Mouse (Mus musculus) kidney, postnatal 0 days (tissue): Measurements from ENCODE around the gene Meig1. TPM values are rescaled to one million over a fixed set of nuclear protein-coding genes. Genes with fewer than 3 reads are reported as not detected.

ENCODE experiments used
- ATAC-seq: fragments of 200-750 bp; cut with Nextera tagmentation; replicated peaks from 2 replicates; pipeline ENCODE4 v1.8.0; 2017; ENCODE audit warnings: low read depth, moderate number of reproducible peaks, moderate TSS enrichment, moderate library complexity; ENCODE audit not compliant: low FRiP score
- DNase-seq: peaks from one replicate; pipeline ENCODE4 v3.0.0-alpha.2; 2016; ENCODE audit warnings: low spot score
- H3K27ac ChIP-seq: fragments of 300-500 bp; sonication (generic); 2 replicates; pipeline ENCODE4 v1.5.1; 2014; ENCODE audit warnings: mild to moderate bottlenecking
- H3K27me3 ChIP-seq: fragments of 300-500 bp; sonication (generic); 2 replicates; pipeline ENCODE4 v1.6.1; 2014; ENCODE audit warnings: low read length, mixed read lengths; ENCODE audit not compliant: insufficient read depth
- H3K36me3 ChIP-seq: fragments of 300-500 bp; sonication (generic); 2 replicates; pipeline ENCODE4 v1.6.1; 2014; ENCODE audit warnings: low read length, mixed read lengths; ENCODE audit not compliant: insufficient read depth
- H3K4me1 ChIP-seq: fragments of 300-500 bp; sonication (generic); replicated peaks from 2 replicates; pipeline ENCODE4 v1.6.1; 2014; ENCODE audit warnings: antibody characterized with exemption, low read length, mixed read lengths; ENCODE audit not compliant: insufficient read depth
- H3K4me2 ChIP-seq: fragments of 300-500 bp; sonication (generic); 2 replicates; pipeline ENCODE4 v1.6.1; 2014; ENCODE audit warnings: mild to moderate bottlenecking, low read length, moderate library complexity, mixed read lengths
- H3K4me3 ChIP-seq: fragments of 300-500 bp; sonication (generic); replicated peaks from 2 replicates; pipeline ENCODE4 v1.5.1; 2014; ENCODE audit warnings: low read depth, low read length
- H3K9ac ChIP-seq: fragments of 300-500 bp; sonication (generic); 2 replicates; pipeline ENCODE4 v1.6.1; 2014; ENCODE audit warnings: low read depth, low read length
- H3K9me3 ChIP-seq: fragments of 300-500 bp; sonication (generic); replicated peaks from 2 replicates; pipeline ENCODE4 v1.6.1; 2016; ENCODE audit warnings: low read length, inconsistent platforms, mixed read lengths
- CTCF ChIP-seq: IDR thresholded peaks from 2 replicates; pipeline ENCODE4 v1.5.1; 2016; ENCODE audit warnings: antibody characterized with exemption, low read depth, mild to moderate bottlenecking, moderate library complexity
- WGBS: fragments of 180-500 bp; shearing (Covaris S2); extraction: QIAGEN DNeasy Blood & Tissue Kit; methylation state at CpG from one replicate; pipeline ENCODE4 v1.1.7; 2014; 5-methylcytosine and 5-hydroxymethylcytosine counted together
- polyA plus RNA-seq: library from polyadenylated mRNA; unstranded; fragments of >200 nt; fragmentation: Nextera tagmentation; extraction: Ambion mirVana; gene quantifications from 2 replicates; pipeline ENCODE4 v1.2.1, GENCODE M21; 2015

The Meig1 gene
- polyA plus RNA-seq, 1 experiment from 2014 or later = 0.33 TPM

DNA sequence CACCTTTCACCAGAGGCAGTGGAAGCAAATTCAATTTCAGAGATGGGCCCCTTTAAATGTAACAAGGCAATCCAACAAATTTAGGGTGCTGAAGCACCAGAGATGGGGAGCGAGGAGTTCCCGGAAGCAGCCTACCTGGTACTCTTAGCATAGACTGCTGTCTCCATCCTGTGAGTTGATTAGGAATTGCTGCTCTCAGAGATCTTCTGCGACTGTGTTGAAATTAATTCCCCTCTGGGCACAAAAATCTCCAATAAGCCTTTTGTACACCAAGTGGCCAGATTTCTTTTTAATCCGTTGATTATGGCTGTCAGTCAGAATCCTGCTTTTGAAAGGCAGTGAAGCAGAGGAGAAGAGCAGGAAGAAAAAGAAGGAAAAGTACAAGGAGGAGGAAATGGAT, 57.3 kb downstream of the Meig1 start:
- DNase-seq (no peak), ATAC-seq (no peak)
- H3K9ac ChIP-seq = no peak overlapping the region
- H3K4me2 ChIP-seq = no peak overlapping the region
- TF ChIP-seq CTCF = no peak
- no peaks in the 10 kb centered on the region for H3K9me3 ChIP-seq
- no peaks in the 10 kb centered on the region for H3K4me1 ChIP-seq
- H3K27ac ChIP-seq = no peak overlapping the region
- H3K36me3 ChIP-seq = no peaks in the 10 kb centered on the region
- H3K4me3 ChIP-seq = no peak overlapping the region
- 64% methylated on average over 4 of the region's 4 CpGs for WGBS
- H3K27me3 ChIP-seq = no peaks in the 10 kb centered on the region

DNA sequence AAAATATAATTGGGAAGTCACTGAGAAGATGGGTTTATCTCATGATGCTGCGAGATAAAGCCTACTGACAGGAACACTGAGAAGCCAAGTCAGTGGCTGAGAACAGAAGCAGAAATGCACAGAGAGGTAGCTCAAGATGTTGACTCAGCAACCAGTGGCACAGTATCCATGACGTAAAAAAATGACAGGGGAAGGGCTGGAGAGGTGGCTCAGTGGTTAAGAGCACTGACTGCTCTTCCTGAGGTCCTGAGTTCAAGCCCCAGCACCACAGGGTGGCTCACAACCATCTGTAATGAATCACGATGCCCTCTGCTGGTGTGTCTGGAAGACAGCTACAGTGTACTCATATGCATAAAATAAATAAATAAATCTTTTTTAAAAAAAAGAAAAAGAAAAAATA, 61.4 kb downstream of the Meig1 start:
- Histone ChIP-seq H3K4me1 (no peaks in the 10 kb centered on the region), H3K4me2 (no peak overlapping the region), H3K27ac (no peak overlapping the region), H3K4me3 (no peak overlapping the region), H3K27me3 (no peaks in the 10 kb centered on the region), H3K9me3 (no peaks in the 10 kb centered on the region), H3K9ac (no peak overlapping the region), H3K36me3 (no peaks in the 10 kb centered on the region)
- WGBS = 87% methylated on average over 3 of the region's 3 CpGs
- TF ChIP-seq CTCF = no peak
- ATAC-seq (no peak), DNase-seq (no peak)

Other genes with a start within 250 kb of the Meig1 start
- gene Nmt2, start 138.4 kb downstream of the Meig1 start, polyA plus RNA-seq = 34.9 and 40.1 TPM in 2 replicates
- 25.2 and 25.6 TPM in 2 replicates for gene Rpp38, start 90.0 kb downstream of the Meig1 start, polyA plus RNA-seq
- gene Acbd7, start 86.5 kb downstream of the Meig1 start, polyA plus RNA-seq = 1.0 and 1.5 TPM in 2 replicates
- gene Olah, start 25.4 kb downstream of the Meig1 start, polyA plus RNA-seq = not detected in 2 replicates
- gene Dclre1c, start 1.5 kb upstream of the Meig1 start, polyA plus RNA-seq = 3.5 and 4.1 TPM in 2 replicates
- 9.5 TPM in 2 replicates for gene Suv39h2, start 52.4 kb upstream of the Meig1 start, polyA plus RNA-seq
- 2.6 and 2.8 TPM in 2 replicates for gene Gm45902, start 90.1 kb upstream of the Meig1 start, polyA plus RNA-seq
- gene Hspa14, start 90.2 kb upstream of the Meig1 start, polyA plus RNA-seq = 73.4 and 80.1 TPM in 2 replicates
- gene Cdnf, start 90.4 kb upstream of the Meig1 start, polyA plus RNA-seq = 0.33 and 0.54 TPM in 2 replicates
- gene Fam107b, start 147.8 kb upstream of the Meig1 start, polyA plus RNA-seq = 62.6 and 68.6 TPM in 2 replicates